Mouse (Mus musculus): ENCODE results near the gene Gm28230. TPM values are rescaled to one million over a fixed set of nuclear protein-coding genes. Genes with fewer than 3 reads are reported as not detected.

Gene Gm28230
- polyA plus RNA-seq, 1 experiment from 2014 or later = not detected

DNA sequence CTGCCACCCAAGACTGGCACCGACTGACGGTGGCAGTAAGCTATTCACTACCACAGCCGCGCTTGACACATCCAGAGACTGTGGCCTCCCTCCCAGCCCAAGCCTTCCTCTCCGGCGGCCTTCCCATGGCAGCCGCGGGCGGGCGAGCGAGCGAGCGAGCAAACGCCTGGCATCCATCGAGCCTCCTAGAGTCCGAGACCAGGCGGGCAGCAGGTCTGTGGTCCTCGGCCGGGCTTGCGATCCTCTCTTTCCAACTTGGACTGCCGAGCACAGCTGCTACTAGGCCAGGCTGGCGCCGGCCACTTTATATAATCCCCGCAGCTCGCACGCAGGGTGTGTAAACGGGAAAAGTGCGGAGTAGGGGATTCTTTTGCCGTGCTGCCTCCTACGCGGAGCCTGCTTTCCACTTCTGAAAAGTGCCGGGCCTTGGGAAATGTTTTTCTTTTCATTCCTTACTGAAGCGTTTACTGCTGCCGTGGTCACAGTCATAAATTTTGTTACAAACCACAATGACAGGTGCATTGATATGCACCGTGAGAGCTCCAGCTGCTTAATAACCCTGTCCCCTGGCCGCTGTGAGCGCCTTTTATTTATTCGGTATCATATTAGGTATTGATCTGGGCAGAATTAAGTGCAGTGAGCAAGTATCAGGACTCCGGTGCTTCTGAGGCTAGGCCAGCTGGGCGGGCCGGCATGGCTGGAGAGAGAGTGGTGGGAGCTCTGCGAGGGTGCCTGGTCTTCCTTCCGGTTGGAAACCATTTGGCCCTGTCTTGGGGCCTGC is 14.0 kb downstream of the Gm28230 start:
- Histone ChIP-seq H3K9me3 (replicated peaks; ENCODE audit: control insufficient read depth, low read length) (no peaks in the 10 kb centered on the region), H3K27me3 (ENCODE audit: control insufficient read depth, insufficient read depth, low read length) (peaks cover 95% of the 10 kb centered on the region), H3K4me2 (ENCODE audit: low read depth, low read length) (peak overlapping the region; percentile 30; the same call in 1 of the 2 replicates), H3K36me3 (ENCODE audit: control insufficient read depth, insufficient read depth) (no peaks in the 10 kb centered on the region), H3K4me1 (ENCODE audit: control insufficient read depth, insufficient read depth, low read length) (peaks cover 4% of the 10 kb centered on the region), H3K4me3 (ENCODE audit: low read length) (peak overlapping the region; percentile 18; the same call in 1 of the 2 replicates), H3K27ac (ENCODE audit: low read length) (no peak overlapping the region), H3K9ac (ENCODE audit: low read length) (no peak overlapping the region)
- WGBS = 4% methylated on average over 43 of the region's 43 CpGs
- no peak for ATAC-seq (replicated peaks; ENCODE audit: extremely low read depth, insufficient read depth, low FRiP score)

DNA sequence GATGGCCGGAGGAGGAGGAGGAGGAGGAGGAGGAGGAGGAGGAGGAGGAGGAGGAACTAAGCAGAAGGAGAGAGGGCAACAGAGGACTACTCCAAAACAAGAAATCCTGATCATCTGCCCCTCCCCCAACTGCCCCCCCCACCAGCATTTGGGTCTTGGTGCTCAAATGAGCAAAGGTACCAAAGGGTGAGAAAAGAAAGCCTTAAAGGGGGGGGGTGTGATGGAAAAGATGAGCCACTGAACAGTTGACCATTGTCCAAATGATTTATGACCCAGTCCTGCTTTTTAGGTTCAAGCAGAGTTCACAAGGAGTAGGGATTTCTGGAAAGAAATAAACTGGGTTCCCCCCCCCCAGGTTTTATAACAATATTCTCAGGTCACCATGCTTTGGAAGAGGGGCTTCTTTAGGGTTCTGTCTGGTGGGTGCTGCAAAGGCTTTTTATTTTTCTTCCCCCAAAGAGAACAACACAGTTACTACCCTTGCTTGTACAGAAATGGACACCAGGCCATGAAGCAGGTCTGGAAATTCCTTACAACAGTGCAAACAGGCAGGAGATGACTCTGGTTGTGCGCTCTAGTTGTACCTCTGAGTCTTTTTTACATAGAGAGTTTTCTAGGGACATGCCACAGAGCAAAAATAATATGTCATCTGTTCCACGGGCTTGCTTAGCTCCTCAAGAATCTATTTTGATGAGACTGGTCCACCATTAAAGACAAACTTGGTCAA is 14.9 kb downstream of the Gm28230 start:
- H3K27me3 ChIP-seq (ENCODE audit: control insufficient read depth, insufficient read depth, low read length) = peaks cover 95% of the 10 kb centered on the region
- no peak overlapping the region for H3K9ac ChIP-seq (ENCODE audit: low read length)
- no peak overlapping the region for H3K4me3 ChIP-seq (ENCODE audit: low read length)
- H3K4me2 ChIP-seq (ENCODE audit: low read depth, low read length) = no peak overlapping the region
- no peaks in the 10 kb centered on the region for H3K9me3 ChIP-seq (replicated peaks; ENCODE audit: control insufficient read depth, low read length)
- no peak overlapping the region for H3K27ac ChIP-seq (ENCODE audit: low read length)
- ATAC-seq (replicated peaks; ENCODE audit: extremely low read depth, insufficient read depth, low FRiP score) = no peak
- H3K36me3 ChIP-seq (ENCODE audit: control insufficient read depth, insufficient read depth) = no peaks in the 10 kb centered on the region
- 44% methylated on average over 2 of the region's 3 CpGs for WGBS
- no peaks in the 10 kb centered on the region; the same call in 1 of the 2 replicates for H3K4me1 ChIP-seq (ENCODE audit: control insufficient read depth, insufficient read depth, low read length)

DNA sequence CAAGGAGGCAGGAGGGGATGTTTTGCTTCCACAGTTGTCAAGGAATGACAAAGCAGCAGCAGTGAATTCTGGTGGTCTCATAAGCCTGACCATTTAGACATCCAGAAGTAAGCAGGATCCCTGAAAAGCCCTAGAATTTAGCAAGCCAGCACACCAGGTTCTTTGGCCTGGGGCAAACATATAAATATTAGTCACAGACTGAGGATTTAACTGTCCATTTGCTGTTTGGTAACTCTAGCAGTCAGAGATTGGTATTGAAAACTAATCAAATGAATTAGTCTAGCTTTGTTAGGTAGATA is 15.4 kb downstream of the Gm28230 start:
- H3K9me3 ChIP-seq (replicated peaks; ENCODE audit: control insufficient read depth, low read length) = no peaks in the 10 kb centered on the region
- no peak overlapping the region for H3K4me3 ChIP-seq (ENCODE audit: low read length)
- no peaks in the 10 kb centered on the region for H3K36me3 ChIP-seq (ENCODE audit: control insufficient read depth, insufficient read depth)
- ATAC-seq (replicated peaks; ENCODE audit: extremely low read depth, insufficient read depth, low FRiP score) = no peak
- no peak overlapping the region for H3K4me2 ChIP-seq (ENCODE audit: low read depth, low read length)
- H3K27me3 ChIP-seq (ENCODE audit: control insufficient read depth, insufficient read depth, low read length) = peaks cover 95% of the 10 kb centered on the region
- H3K4me1 ChIP-seq (ENCODE audit: control insufficient read depth, insufficient read depth, low read length) = no peaks in the 10 kb centered on the region; the same call in 1 of the 2 replicates
- no peak overlapping the region for H3K27ac ChIP-seq (ENCODE audit: low read length)
- no peak overlapping the region for H3K9ac ChIP-seq (ENCODE audit: low read length)

DNA sequence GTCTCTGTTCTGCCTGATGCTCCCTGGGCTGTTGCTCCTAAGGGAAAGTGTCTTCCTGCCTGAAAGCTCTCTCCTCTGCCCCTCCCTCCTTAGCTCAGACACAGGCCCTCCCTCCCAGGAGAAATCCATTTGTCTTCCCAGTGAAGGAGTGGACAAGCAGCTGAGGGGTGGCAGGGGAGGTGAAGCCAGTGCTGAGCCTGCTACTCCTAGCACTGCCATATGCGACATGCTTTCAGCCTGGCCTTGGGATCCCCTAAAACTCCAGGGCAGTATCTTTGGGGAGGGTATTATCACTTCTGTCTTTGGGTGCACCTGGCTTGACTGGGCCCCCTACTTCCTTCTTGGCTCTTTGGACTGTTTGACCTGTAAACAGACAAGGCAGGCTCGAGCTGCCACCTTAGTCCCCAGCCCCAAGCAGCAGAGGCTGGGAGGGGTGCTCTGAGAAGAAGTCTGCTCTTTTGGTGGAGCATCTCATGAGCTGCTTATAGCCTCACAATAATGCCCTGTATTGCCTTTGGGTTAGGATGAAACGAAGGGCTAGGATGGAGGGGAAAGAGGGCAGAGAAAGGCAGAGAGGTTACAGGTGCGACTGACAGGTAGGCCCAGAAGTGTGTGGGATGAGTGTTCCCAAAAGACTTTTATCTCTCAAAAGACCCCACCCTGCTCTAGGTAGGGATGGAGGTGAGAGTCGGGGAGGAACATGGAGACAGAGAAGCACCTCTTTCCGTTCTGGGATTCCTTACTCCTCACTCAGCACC is 19.2 kb downstream of the Gm28230 start:
- 9% methylated on average over 6 of the region's 6 CpGs for whole genome bisulfite sequencing
- no peaks in the 10 kb centered on the region for H3K9me3 ChIP-seq (replicated peaks; ENCODE audit: control insufficient read depth, low read length)
- H3K27me3 ChIP-seq (ENCODE audit: control insufficient read depth, insufficient read depth, low read length) = peaks cover 93% of the 10 kb centered on the region
- H3K9ac ChIP-seq (ENCODE audit: low read length) = no peak overlapping the region
- H3K36me3 ChIP-seq (ENCODE audit: control insufficient read depth, insufficient read depth) = no peaks in the 10 kb centered on the region
- no peak overlapping the region for H3K4me2 ChIP-seq (ENCODE audit: low read depth, low read length)
- H3K4me3 ChIP-seq (ENCODE audit: low read length) = no peak overlapping the region
- ATAC-seq (replicated peaks; ENCODE audit: extremely low read depth, insufficient read depth, low FRiP score) = no peak
- no peak overlapping the region for H3K27ac ChIP-seq (ENCODE audit: low read length)
- H3K4me1 ChIP-seq (ENCODE audit: control insufficient read depth, insufficient read depth, low read length) = peaks cover 8% of the 10 kb centered on the region

DNA sequence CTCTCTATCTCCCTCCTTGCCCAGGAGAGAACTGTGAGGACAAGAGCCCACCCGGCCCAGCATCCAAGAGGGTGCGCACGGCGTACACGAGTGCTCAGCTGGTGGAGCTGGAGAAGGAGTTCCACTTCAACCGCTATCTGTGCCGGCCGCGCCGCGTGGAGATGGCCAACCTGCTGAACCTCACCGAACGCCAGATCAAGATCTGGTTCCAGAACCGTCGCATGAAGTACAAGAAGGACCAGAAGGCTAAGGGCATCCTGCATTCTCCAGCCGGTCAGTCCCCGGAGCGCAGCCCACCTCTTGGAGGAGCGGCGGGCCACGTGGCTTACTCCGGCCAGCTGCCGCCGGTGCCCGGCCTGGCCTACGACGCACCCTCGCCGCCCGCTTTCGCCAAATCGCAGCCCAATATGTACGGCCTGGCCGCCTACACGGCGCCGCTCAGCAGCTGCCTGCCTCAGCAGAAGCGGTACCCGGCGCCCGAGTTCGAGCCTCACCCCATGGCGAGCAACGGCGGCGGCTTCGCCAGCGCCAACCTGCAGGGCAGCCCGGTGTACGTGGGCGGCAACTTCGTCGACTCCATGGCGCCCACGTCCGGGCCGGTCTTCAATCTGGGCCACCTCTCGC is 19.9 kb downstream of the Gm28230 start:
- H3K9me3 ChIP-seq (replicated peaks; ENCODE audit: control insufficient read depth, low read length) = no peaks in the 10 kb centered on the region
- peaks cover 95% of the 10 kb centered on the region for H3K27me3 ChIP-seq (ENCODE audit: control insufficient read depth, insufficient read depth, low read length)
- H3K9ac ChIP-seq (ENCODE audit: low read length) = no peak overlapping the region
- H3K4me1 ChIP-seq (ENCODE audit: control insufficient read depth, insufficient read depth, low read length) = peaks cover 8% of the 10 kb centered on the region
- WGBS = 4% methylated on average over 58 of the region's 58 CpGs
- H3K27ac ChIP-seq (ENCODE audit: low read length) = no peak overlapping the region
- H3K4me2 ChIP-seq (ENCODE audit: low read depth, low read length) = no peak overlapping the region
- ATAC-seq (replicated peaks; ENCODE audit: extremely low read depth, insufficient read depth, low FRiP score) = no peak
- peak overlapping the region; percentile 20 for H3K4me3 ChIP-seq (ENCODE audit: low read length)
- H3K36me3 ChIP-seq (ENCODE audit: control insufficient read depth, insufficient read depth) = no peaks in the 10 kb centered on the region

DNA sequence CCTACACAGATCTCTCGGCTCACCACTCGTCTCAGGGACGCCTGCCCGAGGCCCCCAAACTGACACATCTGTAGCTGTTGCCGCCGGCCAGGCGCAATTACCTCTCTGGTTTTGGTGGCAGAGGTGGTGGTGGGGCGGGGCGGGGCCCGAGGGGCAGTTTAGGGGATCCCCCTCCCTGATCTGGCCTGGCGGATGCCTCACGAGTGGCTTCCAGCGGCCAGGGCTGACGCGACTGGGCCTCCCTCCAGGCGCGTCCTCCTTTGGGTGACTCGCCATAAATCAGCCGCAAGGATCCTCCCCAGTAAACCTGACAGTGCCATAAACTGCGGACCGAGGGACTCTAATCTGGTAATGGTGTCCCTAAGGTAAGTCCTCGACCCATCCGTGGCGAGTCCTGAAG is 20.5 kb downstream of the Gm28230 start:
- no peak overlapping the region for H3K4me2 ChIP-seq (ENCODE audit: low read depth, low read length)
- WGBS = 4% methylated on average over 24 of the region's 24 CpGs

DNA sequence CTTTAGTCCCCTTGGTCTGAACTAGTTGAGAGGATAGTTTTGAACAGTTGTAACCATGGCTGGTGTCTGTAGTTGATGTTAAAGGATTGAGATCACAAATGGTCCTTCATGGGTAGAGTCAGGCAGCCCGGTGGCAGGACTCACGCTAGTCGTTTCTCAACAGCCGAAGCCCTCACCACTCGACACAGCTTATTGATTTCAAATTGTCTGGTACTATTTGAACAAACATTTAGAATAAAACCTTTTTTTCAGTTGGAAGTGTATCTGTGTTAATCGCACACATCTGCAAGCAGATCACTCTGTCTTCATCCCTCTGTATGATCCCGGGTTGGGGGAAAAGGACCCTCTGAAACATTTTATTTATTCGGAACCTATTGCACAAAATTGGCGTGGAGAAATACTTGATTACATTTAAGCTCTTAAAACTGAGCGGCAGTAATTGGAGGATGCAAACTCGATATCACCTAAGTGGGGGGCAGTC is 21.2 kb downstream of the Gm28230 start:
- no peak for ATAC-seq (replicated peaks; ENCODE audit: extremely low read depth, insufficient read depth, low FRiP score)
- Histone ChIP-seq H3K27me3 (ENCODE audit: control insufficient read depth, insufficient read depth, low read length) (peaks cover 95% of the 10 kb centered on the region), H3K9ac (ENCODE audit: low read length) (no peak overlapping the region), H3K36me3 (ENCODE audit: control insufficient read depth, insufficient read depth) (no peaks in the 10 kb centered on the region), H3K4me1 (ENCODE audit: control insufficient read depth, insufficient read depth, low read length) (peaks cover 8% of the 10 kb centered on the region), H3K4me2 (ENCODE audit: low read depth, low read length) (no peak overlapping the region), H3K9me3 (replicated peaks; ENCODE audit: control insufficient read depth, low read length) (no peaks in the 10 kb centered on the region), H3K27ac (ENCODE audit: low read length) (no peak overlapping the region), H3K4me3 (ENCODE audit: low read length) (no peak overlapping the region)
- WGBS = 16% methylated on average over 11 of the region's 11 CpGs

More for the DNA sequence above, 20.5 kb downstream of the Gm28230 start:
- H3K4me3 ChIP-seq (ENCODE audit: low read length) = 0 out of 2 replicates have a peak overlapping the region, but pooled peaks have one; percentile 20
- ATAC-seq (replicated peaks; ENCODE audit: extremely low read depth, insufficient read depth, low FRiP score) = no peak
- H3K9me3 ChIP-seq (replicated peaks; ENCODE audit: control insufficient read depth, low read length) = no peaks in the 10 kb centered on the region
- H3K27ac ChIP-seq (ENCODE audit: low read length) = no peak overlapping the region
- H3K36me3 ChIP-seq (ENCODE audit: control insufficient read depth, insufficient read depth) = no peaks in the 10 kb centered on the region
- H3K9ac ChIP-seq (ENCODE audit: low read length) = no peak overlapping the region
- peaks cover 95% of the 10 kb centered on the region for H3K27me3 ChIP-seq (ENCODE audit: control insufficient read depth, insufficient read depth, low read length)
- H3K4me1 ChIP-seq (ENCODE audit: control insufficient read depth, insufficient read depth, low read length) = peaks cover 8% of the 10 kb centered on the region

DNA sequence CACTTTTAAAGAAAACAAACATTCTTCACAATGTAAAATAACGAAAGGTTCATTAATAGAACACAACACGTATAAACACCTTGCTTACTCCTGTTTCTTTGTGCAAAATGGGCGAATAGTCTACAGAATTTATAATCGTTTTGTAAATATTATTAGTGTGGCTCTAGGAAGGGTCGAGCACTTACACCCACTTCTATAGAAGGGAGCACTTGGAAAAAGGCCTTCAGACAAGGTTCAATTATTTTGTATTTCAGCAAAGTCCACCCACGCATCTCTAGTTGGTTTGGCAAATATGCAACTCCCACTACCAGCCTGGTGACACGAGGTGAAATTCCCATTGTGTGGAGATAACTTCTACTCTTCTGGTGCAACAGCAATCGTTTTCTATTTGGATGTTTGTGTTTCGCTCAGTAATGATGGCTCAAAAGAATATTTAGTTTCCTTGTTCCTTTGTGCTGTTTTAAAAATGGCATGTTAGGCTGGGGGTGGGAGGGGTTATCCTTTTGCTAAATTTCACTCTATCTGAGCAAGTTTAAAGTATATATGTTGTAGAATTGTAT is 22.0 kb downstream of the Gm28230 start:
- H3K27me3 ChIP-seq (ENCODE audit: control insufficient read depth, insufficient read depth, low read length) = peaks cover 91% of the 10 kb centered on the region
- H3K4me2 ChIP-seq (ENCODE audit: low read depth, low read length) = no peak overlapping the region
- H3K9me3 ChIP-seq (replicated peaks; ENCODE audit: control insufficient read depth, low read length) = no peaks in the 10 kb centered on the region
- H3K4me3 ChIP-seq (ENCODE audit: low read length) = no peak overlapping the region
- H3K9ac ChIP-seq (ENCODE audit: low read length) = no peak overlapping the region
- H3K36me3 ChIP-seq (ENCODE audit: control insufficient read depth, insufficient read depth) = no peaks in the 10 kb centered on the region
- WGBS = 11% methylated on average over 9 of the region's 9 CpGs
- peaks cover 8% of the 10 kb centered on the region for H3K4me1 ChIP-seq (ENCODE audit: control insufficient read depth, insufficient read depth, low read length)
- no peak overlapping the region for H3K27ac ChIP-seq (ENCODE audit: low read length)
- ATAC-seq (replicated peaks; ENCODE audit: extremely low read depth, insufficient read depth, low FRiP score) = no peak

Measured in heart, embryonic 16.5 days (tissue).